Mouse (Mus musculus) liver, adult 2 months (tissue): ENCODE measurements at regions not wholly inside any gene's neighbourhood (a gene's known extent, or its start where the extent isn't known, plus 50 kb on each side); places are given as distances from the start of the nearest gene placed in this dataset.

Source experiments
- CTCF ChIP-seq: fragments of 200-500 bp; IDR thresholded peaks from 2 replicates; pipeline ENCODE4 v1.5.1; 2011; ENCODE audit warnings: low read depth, low read length, control low read depth
- POLR2A ChIP-seq: fragments of 200-500 bp; IDR thresholded peaks from 2 replicates; pipeline ENCODE4 v1.6.1; 2011; ENCODE audit warnings: low read length, control low read depth; ENCODE audit not compliant: insufficient read depth; ENCODE audit errors: extremely low read depth

- TF ChIP-seq CTCF: no peak
- TF ChIP-seq POLR2A: no peak
Observed at GRCm38 (mm10) chr2:171333816-171334757, 602.5 kb downstream of the Dok5 start.
